Mouse (Mus musculus): ENCODE results near the gene Syn3. TPM values are rescaled to one million over a fixed set of nuclear protein-coding genes. Genes with fewer than 3 reads are reported as not detected.
"Not testable (repeated sequence)": the region's sequence is repeated elsewhere in the genome, so short reads cannot be mapped to it uniquely, and the experiment has no call there.

Gene Syn3
- polyA plus RNA-seq, 1 experiment from 2014 or later, result 4.5 TPM

DNA sequence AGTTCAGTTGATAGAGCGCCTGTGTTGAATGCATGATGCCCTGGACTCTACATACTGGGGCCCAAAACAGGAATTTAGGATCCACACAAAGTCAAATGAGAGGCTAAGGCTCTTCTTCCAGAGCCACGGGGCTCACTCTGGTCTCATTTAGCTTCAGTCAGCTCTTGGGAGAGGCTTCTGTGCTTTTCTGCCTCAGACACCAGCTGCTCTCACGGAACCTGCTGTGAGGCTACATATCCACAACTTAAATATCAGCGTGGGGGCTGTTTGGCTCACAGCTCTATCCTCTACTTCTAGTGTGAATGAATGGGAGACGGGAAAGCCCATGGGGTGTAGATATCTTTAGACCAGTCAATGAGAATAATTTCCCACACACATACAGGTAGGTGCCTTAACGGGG lies 109.9 kb downstream of the Syn3 start:
- Histone ChIP-seq H3K4me1 (peaks cover 20% of the 10 kb centered on the region), H3K27me3 (ENCODE audit: poor library complexity, severe bottlenecking) (no peaks in the 10 kb centered on the region), H3K4me3 (no peak overlapping the region), H3K36me3 (replicated peaks) (no peaks in the 10 kb centered on the region), H3K9me3 (no peaks in the 10 kb centered on the region), H3K27ac (no peak overlapping the region)
- no peak for DNase-seq (ENCODE audit: extremely low spot score, low spot score)
- 84% methylated on average over 6 of the region's 6 CpGs for WGBS

DNA sequence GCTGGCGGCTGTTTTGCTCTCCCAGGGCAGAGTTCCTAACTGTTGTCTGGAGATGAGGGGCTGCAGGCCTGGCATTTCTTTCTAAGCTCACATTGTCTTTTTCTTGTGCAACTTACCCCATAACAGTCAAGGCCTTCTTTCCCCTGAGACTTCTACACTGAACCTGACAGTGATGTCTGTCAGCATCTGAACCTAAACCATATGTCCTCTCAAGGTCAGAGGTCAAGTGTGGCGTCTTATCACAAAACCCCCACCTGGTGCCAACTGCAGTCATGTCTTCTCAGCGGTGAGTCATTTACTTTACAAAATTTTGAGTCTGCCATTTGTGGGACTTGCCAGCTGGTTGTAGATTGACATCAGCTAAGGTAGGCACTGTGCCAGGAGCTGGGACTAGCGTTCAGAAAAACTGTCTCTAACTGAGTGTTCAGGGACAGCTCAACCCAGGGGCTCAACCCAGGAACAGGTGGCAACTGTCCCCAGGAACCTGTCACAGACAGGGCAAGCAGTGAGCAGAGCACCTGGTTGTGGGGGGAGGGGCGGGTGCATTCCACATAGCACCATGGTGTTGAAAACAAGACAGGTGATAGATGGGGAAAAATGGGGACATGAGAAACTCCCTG lies 110.8 kb downstream of the Syn3 start:
- H3K27me3 ChIP-seq (ENCODE audit: poor library complexity, severe bottlenecking), result no peaks in the 10 kb centered on the region
- 86% methylated on average over 5 of the region's 5 CpGs for WGBS
- H3K4me3 ChIP-seq, result no peak overlapping the region

DNA sequence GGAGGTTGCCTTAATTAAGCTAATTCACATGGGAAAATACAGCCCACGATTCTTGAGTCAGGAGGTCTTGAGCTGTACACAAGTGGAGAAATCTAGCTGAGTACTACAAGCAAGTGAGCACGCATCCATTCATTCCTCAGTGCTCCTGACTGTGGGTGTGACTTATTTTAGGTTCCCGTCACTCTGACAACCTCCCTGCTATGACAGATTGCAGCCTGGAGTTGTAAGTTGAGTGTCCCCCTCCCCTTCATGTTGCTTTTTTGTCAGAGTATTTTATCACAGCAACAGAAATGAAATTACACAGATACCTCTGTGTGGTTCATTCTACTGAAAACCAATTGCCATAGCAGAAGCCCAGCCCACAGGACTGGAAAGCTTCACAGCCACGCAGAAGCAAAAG lies 112.5 kb downstream of the Syn3 start:
- Histone ChIP-seq H3K36me3 (replicated peaks) (no peaks in the 10 kb centered on the region), H3K4me3 (no peak overlapping the region), H3K4me1 (peaks cover 27% of the 10 kb centered on the region), H3K27me3 (ENCODE audit: poor library complexity, severe bottlenecking) (no peaks in the 10 kb centered on the region), H3K9me3 (no peaks in the 10 kb centered on the region), H3K27ac (no peak overlapping the region)
- no peak for DNase-seq (ENCODE audit: extremely low spot score, low spot score)
- WGBS, result 84% methylated on average over 4 of the region's 4 CpGs

More for the DNA sequence above, 110.8 kb downstream of the Syn3 start:
- Histone ChIP-seq H3K36me3 (replicated peaks) (no peaks in the 10 kb centered on the region), H3K4me1 (peaks cover 20% of the 10 kb centered on the region), H3K27ac (no peak overlapping the region), H3K9me3 (no peaks in the 10 kb centered on the region)
- DNase-seq (ENCODE audit: extremely low spot score, low spot score), result no peak

GRCm38 (mm10) chr10:86385656-86386055 lies 113.0 kb downstream of the Syn3 start:
- DNase-seq (ENCODE audit: extremely low spot score, low spot score), result no peak
- Histone ChIP-seq H3K4me3 (no peak overlapping the region), H3K4me1 (peaks cover 27% of the 10 kb centered on the region), H3K9me3 (no peaks in the 10 kb centered on the region), H3K27me3 (ENCODE audit: poor library complexity, severe bottlenecking) (no peaks in the 10 kb centered on the region), H3K36me3 (replicated peaks) (no peaks in the 10 kb centered on the region), H3K27ac (0 out of 2 replicates have a peak overlapping the region, but pooled peaks have one; percentile 35)
- WGBS, result 71% methylated on average over 4 of the region's 4 CpGs

DNA sequence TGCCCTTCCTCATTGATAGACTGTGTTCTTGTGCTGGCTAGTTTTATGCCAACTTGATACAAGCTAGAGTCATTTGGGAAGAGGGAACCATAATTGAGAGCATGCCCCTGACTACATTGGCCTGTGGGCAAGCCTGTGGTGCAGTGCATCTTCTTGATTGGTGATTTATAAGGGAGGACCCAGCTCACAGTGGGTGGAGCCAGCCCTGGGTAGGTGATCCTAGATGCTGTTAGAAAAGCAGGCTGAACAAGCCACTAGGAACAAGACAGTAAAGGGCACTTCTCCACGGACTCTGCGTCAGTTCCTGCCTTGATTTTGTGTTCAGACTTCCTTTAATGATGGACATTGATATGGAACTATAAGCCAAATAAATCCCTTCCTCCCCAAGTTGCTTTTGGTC lies 114.0 kb downstream of the Syn3 start:
- Histone ChIP-seq H3K27ac (no peak overlapping the region), H3K27me3 (ENCODE audit: poor library complexity, severe bottlenecking) (no peaks in the 10 kb centered on the region), H3K36me3 (replicated peaks) (no peaks in the 10 kb centered on the region), H3K9me3 (no peaks in the 10 kb centered on the region), H3K4me3 (no peak overlapping the region), H3K4me1 (peaks cover 18% of the 10 kb centered on the region)
- 85% methylated on average over 2 of the region's 2 CpGs for WGBS
- no peak for DNase-seq (ENCODE audit: extremely low spot score, low spot score)

DNA sequence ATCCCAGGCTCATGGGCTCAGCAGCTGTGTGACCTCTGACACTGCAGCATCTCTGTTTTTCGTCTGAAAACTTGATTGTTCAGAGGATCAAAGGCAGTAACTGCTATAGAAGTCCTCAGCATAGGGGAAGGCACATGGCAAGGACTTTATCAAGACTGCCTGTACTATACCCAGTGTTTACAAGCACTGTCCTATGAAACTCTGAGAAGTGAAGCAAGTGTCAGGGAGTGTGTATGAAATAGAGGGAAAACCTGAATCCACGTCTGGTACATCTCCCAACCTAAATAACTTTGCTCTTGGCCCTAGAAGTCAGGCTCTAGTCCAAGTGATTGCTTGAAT lies 116.8 kb downstream of the Syn3 start:
- WGBS, result 49% methylated on average over 2 of the region's 2 CpGs

DNA sequence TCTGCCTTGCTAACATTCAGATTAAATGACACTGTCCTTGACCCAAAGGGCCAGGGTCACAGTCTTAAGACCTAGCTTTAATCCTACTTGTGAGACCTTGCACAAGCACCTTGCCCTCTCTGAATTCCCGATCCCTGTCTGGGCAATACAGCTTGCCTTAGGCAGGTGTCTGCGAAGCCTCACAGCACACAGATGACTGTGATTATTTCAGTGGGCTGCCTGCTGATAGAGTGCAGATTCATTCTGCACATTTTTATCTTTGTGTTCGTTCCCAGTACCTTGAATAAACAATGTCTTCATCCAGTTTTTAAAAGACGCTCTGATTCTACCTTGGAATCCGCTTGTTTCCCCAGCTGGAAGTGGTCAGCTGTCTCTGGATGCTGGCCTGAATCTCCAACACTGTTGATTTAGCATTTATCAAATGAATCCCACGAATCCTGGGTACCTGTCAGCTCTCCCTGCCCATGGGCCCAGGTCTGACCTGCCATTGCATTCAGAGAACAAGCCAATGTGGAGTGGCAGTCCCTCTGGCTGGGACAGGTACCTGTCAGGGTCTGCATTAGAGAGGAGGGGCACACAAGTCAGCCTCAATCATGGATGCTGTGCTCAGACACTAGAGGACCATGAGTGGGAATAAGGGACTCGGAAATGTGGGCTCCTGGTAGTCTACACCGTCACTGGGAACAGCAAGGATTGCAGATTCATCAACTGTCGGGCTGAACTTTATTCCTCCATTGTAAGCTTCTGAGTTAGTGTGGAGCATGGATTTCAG lies 117.4 kb downstream of the Syn3 start:
- H3K27ac ChIP-seq, result 0 out of 2 replicates have a peak overlapping the region, but pooled peaks have one; percentile 11
- no peaks in the 10 kb centered on the region for H3K36me3 ChIP-seq (replicated peaks)
- no peak overlapping the region for H3K4me3 ChIP-seq
- no peaks in the 10 kb centered on the region for H3K9me3 ChIP-seq
- H3K27me3 ChIP-seq (ENCODE audit: poor library complexity, severe bottlenecking), result no peaks in the 10 kb centered on the region
- no peak for DNase-seq (ENCODE audit: extremely low spot score, low spot score)
- peaks cover 7% of the 10 kb centered on the region for H3K4me1 ChIP-seq
- WGBS, result 74% methylated on average over 9 of the region's 9 CpGs

More for the DNA sequence above, 116.8 kb downstream of the Syn3 start:
- Histone ChIP-seq H3K36me3 (replicated peaks) (no peaks in the 10 kb centered on the region), H3K27me3 (ENCODE audit: poor library complexity, severe bottlenecking) (no peaks in the 10 kb centered on the region), H3K9me3 (no peaks in the 10 kb centered on the region), H3K4me3 (no peak overlapping the region), H3K27ac (0 out of 2 replicates have a peak overlapping the region, but pooled peaks have one; percentile 11), H3K4me1 (peaks cover 7% of the 10 kb centered on the region)
- DNase-seq (ENCODE audit: extremely low spot score, low spot score), result no peak

GRCm38 (mm10) chr10:86380626-86381025 lies 118.1 kb downstream of the Syn3 start:
- Histone ChIP-seq H3K27me3 (ENCODE audit: poor library complexity, severe bottlenecking) (no peaks in the 10 kb centered on the region), H3K36me3 (replicated peaks) (no peaks in the 10 kb centered on the region), H3K4me3 (no peak overlapping the region), H3K4me1 (peaks cover 7% of the 10 kb centered on the region), H3K27ac (no peak overlapping the region), H3K9me3 (no peaks in the 10 kb centered on the region)
- WGBS, result 72% methylated on average over 2 of the region's 2 CpGs
- DNase-seq (ENCODE audit: extremely low spot score, low spot score), result no peak

- not testable (repeated sequence) for H3K4me3 ChIP-seq; H3K36me3 ChIP-seq (replicated peaks); H3K27me3 ChIP-seq (ENCODE audit: poor library complexity, severe bottlenecking); H3K9me3 ChIP-seq; DNase-seq (ENCODE audit: extremely low spot score, low spot score); H3K27ac ChIP-seq; H3K4me1 ChIP-seq
- 86% methylated on average over 2 of the region's 2 CpGs for WGBS
Measured at GRCm38 (mm10) chr10:86378803-86379202, 119.9 kb downstream of the Syn3 start.

GRCm38 (mm10) chr10:86376392-86377185 lies 122.1 kb downstream of the Syn3 start:
- Histone ChIP-seq H3K27me3 (ENCODE audit: poor library complexity, severe bottlenecking) (no peaks in the 10 kb centered on the region), H3K4me1 (peaks cover 3% of the 10 kb centered on the region), H3K27ac (no peak overlapping the region), H3K4me3 (no peak overlapping the region), H3K9me3 (no peaks in the 10 kb centered on the region), H3K36me3 (replicated peaks) (no peaks in the 10 kb centered on the region)
- DNase-seq (ENCODE audit: extremely low spot score, low spot score), result no peak
- 75% methylated on average over 8 of the region's 8 CpGs for WGBS

GRCm38 (mm10) chr10:86375903-86376302 lies 122.8 kb downstream of the Syn3 start:
- no peak overlapping the region for H3K27ac ChIP-seq
- H3K4me3 ChIP-seq, result no peak overlapping the region
- no peak for DNase-seq (ENCODE audit: extremely low spot score, low spot score)
- H3K9me3 ChIP-seq, result no peaks in the 10 kb centered on the region
- H3K36me3 ChIP-seq (replicated peaks), result no peaks in the 10 kb centered on the region
- H3K4me1 ChIP-seq, result no peaks in the 10 kb centered on the region; the same call in 1 of the 2 replicates
- WGBS, result 88% methylated on average over 11 of the region's 11 CpGs
- H3K27me3 ChIP-seq (ENCODE audit: poor library complexity, severe bottlenecking), result no peaks in the 10 kb centered on the region

- Histone ChIP-seq H3K4me3 (no peak overlapping the region), H3K27ac (no peak overlapping the region), H3K36me3 (replicated peaks) (no peaks in the 10 kb centered on the region), H3K4me1 (no peaks in the 10 kb centered on the region; the same call in 1 of the 2 replicates), H3K27me3 (ENCODE audit: poor library complexity, severe bottlenecking) (no peaks in the 10 kb centered on the region), H3K9me3 (no peaks in the 10 kb centered on the region)
- no peak for DNase-seq (ENCODE audit: extremely low spot score, low spot score)
- 90% methylated on average over 2 of the region's 2 CpGs for WGBS
Measured at GRCm38 (mm10) chr10:86374061-86374460, 124.6 kb downstream of the Syn3 start.

DNA sequence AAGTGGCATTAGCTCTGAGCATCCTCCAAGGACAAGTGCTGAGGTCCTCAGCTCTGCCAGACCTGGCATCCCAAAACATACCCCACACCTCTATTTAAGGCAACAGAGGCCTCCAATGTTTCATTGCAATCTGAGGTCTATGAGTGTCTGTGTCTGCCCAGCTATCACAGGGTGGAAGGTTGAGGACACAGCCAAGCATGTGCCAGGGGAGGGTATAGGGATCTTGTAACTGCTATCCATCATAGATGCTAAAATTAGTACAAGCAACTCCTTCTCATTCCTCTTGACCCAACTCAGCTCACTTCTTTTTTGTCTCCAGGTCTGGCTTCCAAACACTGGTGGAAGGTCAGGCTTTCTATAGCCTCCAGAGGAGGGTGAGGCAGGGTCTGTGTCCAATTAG lies 127.1 kb downstream of the Syn3 start:
- H3K9me3 ChIP-seq, result no peaks in the 10 kb centered on the region
- H3K36me3 ChIP-seq (replicated peaks), result no peaks in the 10 kb centered on the region
- no peak overlapping the region for H3K27ac ChIP-seq
- H3K4me3 ChIP-seq, result no peak overlapping the region
- peaks cover 5% of the 10 kb centered on the region; the same call in 1 of the 2 replicates for H3K4me1 ChIP-seq
- no peaks in the 10 kb centered on the region for H3K27me3 ChIP-seq (ENCODE audit: poor library complexity, severe bottlenecking)
- DNase-seq (ENCODE audit: extremely low spot score, low spot score), result no peak
